Mouse (Mus musculus) myocyte (in vitro differentiated cells): ENCODE data around the gene Lmo7. TPM values are rescaled to one million over a fixed set of nuclear protein-coding genes. Genes with fewer than 3 reads are reported as not detected.

Source experiments
- H3K27me3 ChIP-seq: one replicate; pipeline ENCODE4 v1.6.1; 2011; ENCODE audit not compliant: control insufficient read depth, insufficient read depth, insufficient read length
- H3K36me3 ChIP-seq: one replicate; pipeline ENCODE4 v1.6.1; 2011; ENCODE audit not compliant: control insufficient read depth, insufficient read depth
- H3K4me2 ChIP-seq: one replicate; pipeline ENCODE4 v1.6.1; 2011; ENCODE audit warnings: low read depth, control low read depth
- H3K4me3 ChIP-seq: one replicate; pipeline ENCODE4 v1.5.1; 2011; ENCODE audit warnings: mild to moderate bottlenecking, control low read depth, moderate library complexity
- H3K79me2 ChIP-seq: one replicate; pipeline ENCODE4 v1.6.1; 2011; ENCODE audit not compliant: control insufficient read depth, insufficient read depth
- H3ac ChIP-seq: one replicate; pipeline ENCODE4 v1.6.1; 2011; ENCODE audit not compliant: control insufficient read depth, insufficient read length
- CEBPB ChIP-seq: IDR thresholded peaks from 2 replicates; pipeline ENCODE4 v1.6.1; 2011; ENCODE audit warnings: mild to moderate bottlenecking, moderate library complexity; ENCODE audit not compliant: poor library complexity, insufficient read depth, severe bottlenecking
- E2F4 ChIP-seq: IDR thresholded peaks from one replicate; pipeline ENCODE4 v1.6.1; 2011; ENCODE audit warnings: mild to moderate bottlenecking, control low read depth, moderate library complexity; ENCODE audit not compliant: insufficient read depth
- MAX ChIP-seq: IDR thresholded peaks from one replicate; pipeline ENCODE4 v1.6.1; 2011; ENCODE audit warnings: low read depth, mild to moderate bottlenecking, control low read depth
- MYOD1 ChIP-seq, 3 experiments: IDR thresholded peaks; one replicate each; pipeline ENCODE4 v1.6.1; 2011; ENCODE audit warnings: control low read depth in 2 of 3, low read depth in 2 of 3, mild to moderate bottlenecking in 2 of 3, moderate library complexity in 1 of 3; ENCODE audit not compliant: insufficient read length in 2 of 3, control insufficient read depth in 1 of 3
- MYOG ChIP-seq, 3 experiments: IDR thresholded peaks; one replicate each; pipeline ENCODE4 v1.6.1; 2011; ENCODE audit warnings: control low read depth in 2 of 3, low read depth in 2 of 3, mild to moderate bottlenecking in 2 of 3; ENCODE audit not compliant: insufficient read length in 2 of 3, control insufficient read depth in 1 of 3, insufficient read depth in 1 of 3
- POLR2A ChIP-seq: IDR thresholded peaks from one replicate; pipeline ENCODE4 v1.6.1; 2011; ENCODE audit warnings: low read depth, mild to moderate bottlenecking, control low read depth, moderate library complexity; ENCODE audit not compliant: insufficient read length
- POLR2AphosphoS2 ChIP-seq: IDR thresholded peaks from one replicate; pipeline ENCODE4 v1.6.1; 2011; ENCODE audit warnings: low read depth, control low read depth; ENCODE audit not compliant: insufficient read length
- REST ChIP-seq: IDR thresholded peaks from one replicate; pipeline ENCODE4 v1.6.1; 2011; ENCODE audit warnings: mild to moderate bottlenecking, control low read depth, moderate library complexity; ENCODE audit not compliant: insufficient read depth, insufficient read length
- SRF ChIP-seq: IDR thresholded peaks from one replicate; pipeline ENCODE4 v1.6.1; 2011; ENCODE audit warnings: low read depth; ENCODE audit not compliant: control insufficient read depth, insufficient read length
- TCF12 ChIP-seq: IDR thresholded peaks from one replicate; pipeline ENCODE4 v1.6.1; 2011; ENCODE audit warnings: mild to moderate bottlenecking, control low read depth; ENCODE audit not compliant: poor library complexity, insufficient read depth, severe bottlenecking
- TCF3 ChIP-seq: IDR thresholded peaks from one replicate; pipeline ENCODE4 v1.6.1; 2011; ENCODE audit warnings: low read depth, control low read depth; ENCODE audit not compliant: insufficient read length
- USF1 ChIP-seq: IDR thresholded peaks from one replicate; pipeline ENCODE4 v1.6.1; 2011; ENCODE audit warnings: low read depth, mild to moderate bottlenecking, control low read depth, moderate library complexity
- polyA plus RNA-seq: library from polyadenylated mRNA; unstranded; fragments of >200 nt; fragmentation: generic; extraction: Trizol; gene quantifications from one replicate; pipeline ENCODE4 v1.2.1, GENCODE M21; 2012; ENCODE audit warnings: missing spikeins

The Lmo7 gene
- polyA plus RNA-seq, 1 experiment, result 56.1 TPM

DNA sequence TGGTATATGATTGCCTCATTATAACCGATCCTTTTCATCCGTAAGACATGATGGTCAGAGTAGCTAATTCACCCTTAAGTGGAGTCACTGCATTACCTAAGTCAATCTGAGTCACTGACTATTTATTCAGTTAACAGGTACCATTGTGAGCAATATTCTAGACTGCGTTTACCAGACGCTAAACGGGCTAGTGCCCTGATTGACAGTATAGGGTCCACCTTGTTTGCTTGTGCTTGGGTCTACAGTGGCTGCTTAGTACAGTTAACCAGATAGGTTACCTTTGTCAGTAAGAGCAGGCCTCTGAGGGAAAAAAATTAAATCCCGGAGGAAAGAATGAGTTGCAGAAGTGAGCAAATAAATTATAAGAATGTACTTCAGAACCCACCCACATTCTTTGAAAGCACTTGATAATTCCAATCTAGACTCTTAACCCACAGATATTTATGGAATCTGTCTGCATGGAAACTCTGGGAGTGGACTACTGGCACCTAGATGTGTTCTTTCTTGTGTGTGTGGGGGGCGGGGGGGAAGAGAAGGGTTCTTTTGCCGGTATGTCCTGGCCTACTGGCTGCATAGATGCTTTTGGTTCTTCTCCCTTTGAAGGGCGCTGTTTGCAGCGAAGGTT is 64.9 kb downstream of the Lmo7 start:
- H3ac ChIP-seq, result no peak overlapping the region
- TF ChIP-seq TCF12 (no peak), REST (no peak), TCF3 (no peak), MYOG (IDR thresholded peaks at IDR 0.05; ENCODE audit: control insufficient read depth in 1 of 3, insufficient read depth in 1 of 3, insufficient read length in 2 of 3, low read depth in 2 of 3) (no peak), POLR2A (no peak)
- no peaks in the 10 kb centered on the region for H3K79me2 ChIP-seq
- H3K27me3 ChIP-seq, result no peaks in the 10 kb centered on the region
- H3K36me3 ChIP-seq, result no peaks in the 10 kb centered on the region
- H3K4me3 ChIP-seq, result no peak overlapping the region
- no peak overlapping the region for H3K4me2 ChIP-seq

DNA sequence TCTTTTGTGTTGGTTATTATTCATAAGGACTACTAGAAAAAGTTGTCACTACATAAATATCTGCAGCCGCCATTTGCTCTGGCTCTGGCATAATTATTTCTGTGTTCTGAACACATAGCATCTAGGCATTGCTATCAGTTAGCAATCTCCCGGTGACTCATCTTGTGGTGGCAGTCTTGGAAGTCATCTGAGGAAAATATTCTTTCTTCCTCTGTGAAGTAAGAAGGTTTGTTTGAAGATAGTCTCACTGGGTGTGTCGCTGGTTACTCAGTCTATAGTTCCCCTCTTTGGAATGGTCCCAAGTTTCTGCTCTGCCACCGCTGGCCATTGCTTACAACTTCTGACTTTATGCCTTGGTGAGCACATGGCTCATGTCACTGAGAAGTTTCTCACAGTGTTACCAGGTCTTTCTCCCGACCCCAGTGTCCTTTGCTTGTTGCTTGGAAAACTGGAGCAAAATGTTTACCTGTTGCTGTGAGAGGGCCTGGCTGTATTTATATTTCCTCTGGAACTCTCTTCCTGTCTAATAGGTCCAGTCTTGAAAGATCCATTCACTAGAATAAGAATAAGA is 68.3 kb downstream of the Lmo7 start:
- H3K79me2 ChIP-seq, result no peaks in the 10 kb centered on the region
- TF ChIP-seq TCF3 (no peak), USF1 (no peak), SRF (no peak), TCF12 (no peak), POLR2AphosphoS2 (no peak)
- H3K36me3 ChIP-seq, result no peaks in the 10 kb centered on the region
- H3K4me3 ChIP-seq, result no peak overlapping the region
- peak overlapping the region; percentile 58 for H3K4me2 ChIP-seq
- H3K27me3 ChIP-seq, result no peaks in the 10 kb centered on the region
- H3ac ChIP-seq, result no peak overlapping the region

DNA sequence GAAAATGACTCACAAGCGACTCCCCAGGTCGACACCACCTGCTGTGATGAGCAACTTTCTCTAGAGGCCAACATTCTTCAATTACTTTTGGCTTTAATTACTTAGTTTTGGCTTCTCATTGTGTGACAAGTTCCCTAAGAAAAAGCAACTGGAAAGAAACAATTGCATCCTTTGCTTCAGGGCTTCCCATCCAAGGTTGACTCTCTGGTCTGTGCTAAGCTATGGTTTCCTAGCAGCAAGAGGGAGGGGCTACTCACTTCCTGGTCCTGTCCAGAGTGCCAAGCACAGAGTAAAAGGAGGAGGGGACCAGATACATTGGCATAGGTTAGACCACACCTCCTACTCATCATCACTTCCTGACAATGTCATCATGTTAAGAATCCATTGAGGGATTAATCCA is 69.0 kb downstream of the Lmo7 start:
- H3K4me3 ChIP-seq, result no peak overlapping the region
- H3ac ChIP-seq, result no peak overlapping the region
- peak overlapping the region; percentile 58 for H3K4me2 ChIP-seq
- H3K36me3 ChIP-seq, result no peaks in the 10 kb centered on the region
- TF ChIP-seq MAX (no peak), TCF3 (no peak), SRF (no peak), CEBPB (no peak), TCF12 (no peak), REST (no peak), E2F4 (no peak), POLR2A (no peak), USF1 (no peak), MYOG (IDR thresholded peaks at IDR 0.05; ENCODE audit: control insufficient read depth in 1 of 3, insufficient read depth in 1 of 3, insufficient read length in 2 of 3, low read depth in 2 of 3) (no peak), POLR2AphosphoS2 (no peak), MYOD1 (IDR thresholded peaks at IDR 0.05; ENCODE audit: control insufficient read depth in 1 of 3, insufficient read length in 2 of 3, low read depth in 2 of 3) (no peak)
- no peaks in the 10 kb centered on the region for H3K79me2 ChIP-seq
- no peaks in the 10 kb centered on the region for H3K27me3 ChIP-seq

- no peak overlapping the region for H3K4me3 ChIP-seq
- no peaks in the 10 kb centered on the region for H3K36me3 ChIP-seq
- no peaks in the 10 kb centered on the region for H3K27me3 ChIP-seq
- no peak overlapping the region for H3ac ChIP-seq
- H3K79me2 ChIP-seq, result no peaks in the 10 kb centered on the region
- no peak overlapping the region for H3K4me2 ChIP-seq
- TF ChIP-seq CEBPB, result 0 out of 2 replicates have a peak, but pooled peaks have one; percentile 22
- no peak for TF ChIP-seq MAX
- TF ChIP-seq SRF, result no peak
- TF ChIP-seq REST, result no peak
- no peak for TF ChIP-seq TCF3
Measured at GRCm38 (mm10) chr14:101801674-101802073, 71.9 kb downstream of the Lmo7 start.

DNA sequence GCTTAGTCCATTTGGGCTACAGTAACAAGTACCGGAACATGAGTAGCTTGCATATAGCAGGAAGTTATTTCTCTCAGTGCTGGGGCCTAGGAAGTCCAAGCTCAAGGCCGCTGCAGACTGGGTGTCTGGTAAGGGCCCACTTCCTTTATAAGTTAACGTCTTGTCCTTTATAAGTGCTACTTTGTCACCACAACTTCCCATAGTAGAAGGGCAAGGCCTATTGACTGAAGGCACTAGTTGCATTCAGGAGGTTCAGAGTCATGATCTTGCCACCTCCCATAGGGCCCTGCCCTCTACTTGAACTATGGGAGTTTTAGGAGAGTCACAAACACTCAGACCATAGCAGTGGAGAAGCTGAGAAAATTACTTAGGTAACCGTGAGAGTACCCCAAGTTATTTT is 74.4 kb downstream of the Lmo7 start:
- Histone ChIP-seq H3ac (no peak overlapping the region), H3K79me2 (no peaks in the 10 kb centered on the region), H3K4me2 (peak overlapping the region; percentile 46), H3K4me3 (no peak overlapping the region), H3K36me3 (no peaks in the 10 kb centered on the region), H3K27me3 (no peaks in the 10 kb centered on the region)
- no peak for TF ChIP-seq TCF3
